Mouse (Mus musculus): ENCODE measurements around the gene Gatb.

DNA sequence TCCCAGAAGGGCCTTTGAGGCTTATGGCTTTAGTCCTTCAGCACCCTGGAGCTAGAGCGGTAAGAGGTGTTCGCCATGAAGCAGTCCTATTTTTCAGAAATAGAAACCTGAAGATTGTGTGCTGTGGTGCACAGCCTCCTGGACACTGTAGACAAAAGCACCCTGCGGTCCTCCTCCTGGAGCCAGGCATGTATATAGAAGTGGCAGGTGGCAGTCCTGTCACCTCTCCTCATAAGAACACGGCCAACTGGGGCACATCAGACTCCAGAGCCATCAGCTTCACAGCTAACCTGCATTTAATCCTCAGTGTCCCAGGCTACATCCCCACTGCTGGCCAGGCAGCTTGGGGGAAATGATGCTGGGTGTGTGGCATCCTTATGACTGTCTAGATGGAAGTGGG, 75.3 kb downstream of the Gatb start:
- TF ChIP-seq CTCF (IDR thresholded peaks at IDR 0.05; ENCODE audit: low read depth, low read length) (no peak), POLR2A (IDR thresholded peaks at IDR 0.05; ENCODE audit: borderline replicate concordance, low read depth, low read length) (no peak)

Data from bone marrow macrophage, adult 2 months (primary cell).